Mouse (Mus musculus) inflammation-experienced regulatory T-cells, adult 6 months (primary cell): ENCODE results near the gene Pole3. TPM values are rescaled to one million over a fixed set of nuclear protein-coding genes. Genes with fewer than 3 reads are reported as not detected.
A peak's percentile ranks its signal among the peaks of the same experiment; 100 is the strongest.

Experiments used
- ATAC-seq: one replicate; pipeline ENCODE4 v1.8.0; 2017
- polyA plus RNA-seq, 3 experiments: library from polyadenylated mRNA; unstranded; fragments of 100-300 nt; shearing (Covaris generic); gene quantifications; one replicate each; pipeline ENCODE4 v1.2.1; 2017

Pole3 gene
- polyA plus RNA-seq, 3 experiments from 2014 or later: 28.8 to 36.2 (median 36.2) TPM

DNA sequence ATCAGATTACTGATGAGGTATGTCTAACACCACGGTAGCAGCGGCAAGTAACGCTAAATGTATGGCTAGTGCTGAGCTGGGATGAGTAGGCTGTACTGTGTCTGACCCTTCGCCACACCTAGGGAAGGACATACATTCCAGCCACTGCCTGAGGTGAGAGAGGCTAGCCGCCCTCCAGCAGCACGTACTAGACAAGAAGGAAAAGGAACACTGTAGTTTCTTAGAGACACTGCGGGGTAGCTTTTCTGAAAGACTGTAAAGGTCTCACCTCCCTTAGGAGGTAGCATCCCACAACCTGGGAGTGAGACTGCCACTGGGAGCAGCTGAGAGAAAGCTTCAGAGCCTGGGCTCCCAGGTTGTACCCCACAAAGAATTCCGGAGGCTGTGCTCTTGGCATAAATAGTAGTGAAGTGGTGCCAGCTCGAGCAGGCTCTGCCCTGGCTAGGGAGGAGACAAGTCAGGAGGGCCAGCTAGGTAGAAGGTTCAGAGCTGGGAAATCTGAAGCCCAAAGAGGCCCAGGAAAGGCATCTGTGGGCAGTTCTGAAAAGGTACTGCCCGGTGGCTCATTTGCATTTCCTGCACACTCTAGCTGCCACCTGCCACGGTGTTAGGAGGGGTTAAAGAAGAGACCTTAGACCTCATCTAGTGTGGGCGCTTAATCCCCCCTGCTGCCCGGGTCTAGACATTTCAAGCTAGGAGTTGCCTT, 6.3 kb downstream of the Pole3 start:
- peak; percentile 30 for ATAC-seq

DNA sequence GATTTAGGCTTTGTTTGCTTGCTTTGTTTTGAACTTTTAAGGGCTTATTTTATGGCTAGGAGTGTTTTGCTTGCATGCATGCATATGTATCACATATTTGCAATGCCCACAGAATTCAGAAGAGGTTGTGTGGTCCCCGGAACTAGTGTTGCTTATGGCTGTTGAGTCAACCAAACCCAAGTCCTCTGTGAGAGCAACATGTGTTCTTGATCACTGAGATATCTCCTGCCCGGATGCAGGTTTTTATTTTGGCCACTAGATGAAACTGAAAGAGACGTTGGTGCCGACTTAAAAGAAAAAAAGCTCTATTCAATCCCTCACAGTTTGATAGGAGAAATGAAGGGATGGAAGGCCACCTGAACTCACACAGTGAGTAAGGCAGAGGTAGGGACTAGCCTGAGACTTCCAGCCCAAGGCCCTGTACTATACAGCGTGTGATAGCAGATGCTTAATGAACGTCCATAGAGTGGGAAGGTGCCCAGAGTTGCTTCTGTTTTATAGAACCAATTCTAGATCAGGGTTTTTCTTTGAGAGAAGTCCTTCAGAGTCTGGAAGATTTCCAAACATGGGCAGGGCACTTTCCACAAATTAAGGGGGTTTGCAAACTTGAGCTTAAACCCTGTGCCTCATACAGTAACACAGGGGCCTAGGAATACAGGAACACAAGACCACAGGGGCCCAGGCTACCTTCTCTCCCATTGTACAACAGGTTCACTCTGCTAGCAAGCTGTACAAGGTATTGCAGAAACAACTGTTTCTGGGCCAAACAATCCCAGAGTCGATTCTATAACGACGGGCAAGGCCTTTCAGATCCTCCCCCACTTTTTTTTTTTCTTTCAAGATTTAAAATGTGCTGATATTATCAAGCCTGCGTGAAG, 7.1 kb downstream of the Pole3 start:
- peak; percentile 6 for ATAC-seq

- no peak for ATAC-seq
Measured at GRCm38 (mm10) chr4:62517046-62517445, 7.8 kb downstream of the Pole3 start.

- ATAC-seq: no peak
Measured at GRCm38 (mm10) chr4:62516579-62516978, 8.3 kb downstream of the Pole3 start.

GRCm38 (mm10) chr4:62516079-62516478, 8.8 kb downstream of the Pole3 start:
- no peak for ATAC-seq

DNA sequence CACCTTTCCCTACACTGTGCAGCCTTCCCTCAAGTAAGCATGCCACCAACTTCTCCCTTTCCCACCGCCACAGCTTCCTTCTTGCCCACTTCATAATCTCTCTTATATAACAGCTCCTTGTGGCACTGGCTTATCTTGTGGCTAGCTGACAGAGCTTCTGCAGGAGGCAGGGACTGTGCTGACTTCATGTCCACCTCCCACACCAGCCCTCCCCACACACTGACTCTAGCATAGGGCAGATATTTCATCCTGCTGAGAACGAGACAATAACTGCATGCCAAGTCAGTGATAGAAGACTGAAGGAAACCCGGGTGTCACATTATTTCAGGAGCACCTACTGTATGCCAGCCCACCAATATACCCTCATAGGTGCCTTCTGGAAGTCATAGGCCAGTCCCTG, 9.4 kb downstream of the Pole3 start:
- no peak for ATAC-seq

- no peak for ATAC-seq
Measured at GRCm38 (mm10) chr4:62514995-62515394, 9.9 kb downstream of the Pole3 start.

- no peak for ATAC-seq
Measured at GRCm38 (mm10) chr4:62513998-62514506, 10.8 kb downstream of the Pole3 start.

- ATAC-seq: no peak
Measured at GRCm38 (mm10) chr4:62509946-62510345, 14.9 kb downstream of the Pole3 start.

- no peak for ATAC-seq
Measured at GRCm38 (mm10) chr4:62508839-62509238, 16.0 kb downstream of the Pole3 start.

DNA sequence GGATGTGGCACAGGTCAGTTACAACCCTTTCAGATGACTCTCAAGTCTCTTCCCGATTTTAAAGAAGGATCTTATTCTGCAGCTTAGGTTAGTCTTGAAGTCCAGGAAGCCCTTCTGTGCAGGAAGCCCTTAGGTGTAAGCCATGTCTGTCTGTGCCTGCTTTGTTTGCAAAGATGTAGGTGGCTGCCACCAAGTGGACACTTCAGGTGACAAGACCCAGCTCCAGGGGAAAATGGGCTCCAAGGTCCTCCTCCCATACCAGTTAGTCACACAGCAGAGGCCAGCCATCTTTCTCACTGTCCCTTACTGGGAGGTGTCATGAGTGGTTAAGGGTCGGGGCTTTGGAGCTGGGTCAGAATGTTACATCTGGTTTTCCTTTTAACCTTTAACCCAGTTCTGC, 18.1 kb downstream of the Pole3 start:
- peak; percentile 47 for ATAC-seq

GRCm38 (mm10) chr4:62505991-62506390, 18.9 kb downstream of the Pole3 start:
- no peak for ATAC-seq

DNA sequence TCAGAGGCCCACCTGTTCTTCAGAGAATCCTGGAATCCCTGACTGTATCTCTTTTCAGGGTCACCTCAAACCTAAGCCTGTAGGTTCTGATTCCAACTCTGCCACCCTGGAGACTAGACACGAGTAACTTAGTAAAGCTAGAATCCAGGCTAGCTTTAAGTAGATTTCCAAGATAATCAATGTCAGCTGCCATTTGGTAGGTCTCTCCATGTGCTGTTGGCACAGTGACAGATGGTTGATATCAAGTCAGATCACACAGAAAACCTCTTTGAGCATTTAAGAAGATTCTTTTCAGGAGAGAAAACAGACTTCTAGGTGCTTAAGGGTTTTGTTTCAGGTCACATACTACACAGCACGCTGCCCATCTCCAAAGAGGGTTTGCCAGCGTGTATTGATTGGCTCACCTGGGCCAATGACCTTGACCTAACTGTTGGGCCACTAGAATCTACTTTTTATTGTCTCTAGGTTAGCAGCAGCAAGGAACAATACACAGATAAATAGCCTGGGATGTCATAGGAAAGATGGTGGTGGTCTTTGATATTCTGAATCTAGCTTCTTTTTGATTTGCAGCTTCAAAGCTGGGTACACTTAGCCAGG, 21.4 kb downstream of the Pole3 start, which contains the start of gene Hdhd3:
TSS of gene Hdhd3 (minus strand) at position 94 of the 597 bp plus-strand sequence.
- no peak for ATAC-seq

GRCm38 (mm10) chr4:62502969-62503368, 21.9 kb downstream of the Pole3 start:
- ATAC-seq: peak; percentile 54

DNA sequence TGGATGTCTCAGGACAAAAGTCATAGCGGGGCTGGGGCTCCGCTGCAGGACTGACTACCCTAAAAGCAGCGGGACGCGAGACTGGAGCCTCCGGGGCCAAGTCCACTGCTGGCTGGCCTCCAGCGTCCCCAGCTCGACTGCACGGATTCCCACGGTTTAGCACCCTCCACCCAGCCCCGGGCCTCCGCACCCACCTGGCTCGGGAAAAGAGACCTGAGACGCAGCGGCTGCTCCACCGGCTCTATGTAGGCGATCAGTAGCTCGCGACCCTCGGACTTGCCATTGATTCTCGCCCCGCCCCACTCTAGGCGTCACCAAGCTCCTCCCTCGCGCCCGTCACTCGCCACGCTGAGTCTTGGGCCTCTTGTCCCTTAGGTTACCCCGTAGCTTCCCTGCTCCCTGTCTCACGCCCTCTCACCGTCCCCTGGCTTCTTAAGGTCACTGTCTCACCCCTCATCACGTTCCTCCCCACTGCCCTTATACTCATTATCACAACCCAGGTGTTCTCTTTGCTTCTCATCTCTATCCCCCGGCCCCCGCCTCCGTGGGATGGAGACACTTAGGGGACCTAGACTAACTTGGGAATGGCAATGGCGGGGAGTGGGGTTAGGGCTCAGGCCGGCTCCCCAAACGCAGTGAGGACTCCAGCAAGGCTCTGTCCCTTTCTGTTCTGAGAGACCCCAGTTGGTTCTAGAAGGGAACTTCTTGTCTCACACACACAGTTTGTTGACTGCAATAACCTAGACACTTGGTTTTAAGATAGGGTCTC, 22.7 kb downstream of the Pole3 start:
- peak; percentile 75 for ATAC-seq

DNA sequence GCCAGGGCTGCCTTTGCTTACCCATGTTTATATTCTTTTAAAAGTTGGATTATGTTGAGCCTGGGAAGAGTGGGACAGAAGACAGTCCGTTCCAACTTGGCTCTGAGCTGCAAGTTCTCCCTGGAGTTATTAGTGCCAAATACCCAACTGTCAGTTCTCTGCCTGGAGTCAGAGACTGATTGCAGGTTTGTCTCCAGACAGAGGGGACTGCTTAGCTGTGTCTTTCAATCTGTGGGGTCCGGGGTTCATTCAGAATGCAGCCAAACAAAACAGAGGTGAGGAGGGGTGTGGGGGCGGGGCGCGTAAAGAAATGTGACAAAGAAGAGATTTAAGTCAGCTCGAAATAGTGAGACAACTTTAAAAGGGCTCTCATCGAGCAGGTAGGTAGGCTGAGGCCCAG, 23.3 kb downstream of the Pole3 start:
- ATAC-seq: peak; percentile 22

DNA sequence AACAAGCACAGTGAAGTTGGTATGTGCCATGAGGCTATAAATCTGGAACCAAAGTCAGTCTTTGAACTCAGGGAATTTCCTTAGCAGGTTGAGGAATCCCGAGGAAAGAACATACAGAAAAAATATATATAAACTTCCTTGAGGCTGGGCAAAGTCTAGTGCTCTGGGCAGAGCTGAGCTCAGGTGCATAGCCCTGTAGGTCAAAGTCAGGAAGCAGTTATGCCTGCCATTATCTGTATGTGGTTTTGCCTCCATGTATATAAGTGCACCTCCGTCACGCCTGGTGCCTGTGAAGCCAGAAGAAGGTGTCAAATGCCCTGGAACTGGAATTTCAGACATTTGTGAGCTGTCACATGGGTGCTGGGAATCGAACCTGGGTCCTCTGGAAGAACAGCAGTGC, 24.1 kb downstream of the Pole3 start:
- ATAC-seq: no peak

DNA sequence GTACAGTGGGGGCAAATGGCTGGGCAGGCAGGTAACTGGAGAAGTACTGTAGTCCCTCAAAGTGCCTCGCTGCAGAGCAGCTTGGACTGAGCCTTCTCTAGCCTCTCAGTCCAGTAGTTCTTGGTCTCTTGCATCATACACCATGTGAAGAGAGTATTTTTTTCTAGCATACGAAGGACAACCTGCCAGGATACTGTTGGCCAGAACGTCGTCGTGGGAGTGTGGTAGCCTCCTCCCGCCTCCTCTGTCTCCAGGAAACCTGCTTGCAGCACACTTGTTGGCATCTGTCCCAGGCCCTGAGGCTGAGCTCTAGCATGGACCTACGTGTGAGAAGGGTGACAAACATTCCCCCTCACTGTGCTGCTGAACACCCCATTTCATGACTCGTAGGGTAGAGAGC, 28.1 kb downstream of the Pole3 start:
- no peak for ATAC-seq

- ATAC-seq: no peak
Measured at GRCm38 (mm10) chr4:62495946-62496345, 28.9 kb downstream of the Pole3 start.

DNA sequence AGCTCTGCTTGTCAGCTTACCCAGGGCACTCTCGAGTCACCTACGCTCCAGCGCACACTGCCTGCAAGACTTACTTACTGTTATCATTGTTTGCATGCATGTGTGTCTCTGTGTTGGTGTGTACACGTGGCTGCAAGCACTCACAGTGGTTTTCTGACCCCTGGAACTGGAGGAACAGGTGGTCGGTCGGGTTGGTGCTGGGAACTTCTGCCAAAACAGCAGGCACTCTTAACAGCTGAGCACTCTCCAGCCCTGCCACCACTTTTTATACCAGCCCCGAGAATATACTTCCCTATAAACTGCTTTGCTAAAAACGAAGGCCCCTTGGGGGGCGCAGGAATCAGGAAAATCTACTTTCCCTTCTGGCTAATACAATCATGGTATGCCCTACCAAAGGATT, 30.6 kb downstream of the Pole3 start:
- no peak for ATAC-seq

DNA sequence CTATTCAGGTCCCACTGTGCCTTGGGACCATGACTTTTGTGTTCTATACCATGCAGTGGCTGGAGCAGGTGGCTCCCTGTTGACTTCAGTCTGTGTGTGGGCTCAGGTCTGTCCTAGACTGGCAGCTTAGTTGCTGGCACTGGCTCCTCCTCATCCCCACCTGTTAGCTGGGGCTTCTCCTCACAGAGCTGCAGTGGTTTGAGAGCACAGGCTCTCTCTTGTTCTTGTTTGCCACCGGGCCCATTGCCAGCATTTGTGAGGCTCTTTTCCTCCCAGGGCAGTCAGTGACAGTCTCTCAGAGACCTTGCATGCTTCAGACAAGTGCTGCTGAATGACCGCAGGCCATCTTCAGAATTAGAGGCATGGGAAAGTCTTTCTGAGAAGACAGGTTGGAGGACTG, 32.2 kb downstream of the Pole3 start:
- no peak for ATAC-seq

DNA sequence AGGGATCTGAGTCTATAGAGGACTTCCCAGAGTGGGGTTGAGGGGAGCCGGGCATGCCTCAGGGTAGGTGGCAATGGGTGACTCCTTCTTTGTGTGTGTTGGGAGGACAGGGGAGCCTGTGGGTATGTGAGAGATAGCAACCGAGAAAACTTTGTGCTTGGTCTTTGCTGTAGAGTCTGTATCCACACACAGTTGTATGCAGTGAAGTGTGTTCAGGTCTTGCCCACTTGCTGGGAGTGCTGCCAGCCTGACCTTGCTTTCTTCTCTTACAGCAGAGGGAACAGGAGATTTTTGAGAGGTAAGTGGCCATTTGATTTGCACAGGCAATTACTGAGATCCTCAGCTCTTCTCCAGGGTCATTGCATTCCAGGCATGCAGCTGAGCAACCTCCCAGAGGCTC, 37.0 kb downstream of the Pole3 start:
- ATAC-seq: no peak

- no peak for ATAC-seq
Measured at GRCm38 (mm10) chr4:62487172-62487571, 37.7 kb downstream of the Pole3 start.
